Mouse (Mus musculus): ENCODE measurements around the gene Fry. TPM values are rescaled to one million over a fixed set of nuclear protein-coding genes. Genes with fewer than 3 reads are reported as not detected.

Gene Fry
- not detected in 2 replicates for polyA plus RNA-seq (2012)

DNA sequence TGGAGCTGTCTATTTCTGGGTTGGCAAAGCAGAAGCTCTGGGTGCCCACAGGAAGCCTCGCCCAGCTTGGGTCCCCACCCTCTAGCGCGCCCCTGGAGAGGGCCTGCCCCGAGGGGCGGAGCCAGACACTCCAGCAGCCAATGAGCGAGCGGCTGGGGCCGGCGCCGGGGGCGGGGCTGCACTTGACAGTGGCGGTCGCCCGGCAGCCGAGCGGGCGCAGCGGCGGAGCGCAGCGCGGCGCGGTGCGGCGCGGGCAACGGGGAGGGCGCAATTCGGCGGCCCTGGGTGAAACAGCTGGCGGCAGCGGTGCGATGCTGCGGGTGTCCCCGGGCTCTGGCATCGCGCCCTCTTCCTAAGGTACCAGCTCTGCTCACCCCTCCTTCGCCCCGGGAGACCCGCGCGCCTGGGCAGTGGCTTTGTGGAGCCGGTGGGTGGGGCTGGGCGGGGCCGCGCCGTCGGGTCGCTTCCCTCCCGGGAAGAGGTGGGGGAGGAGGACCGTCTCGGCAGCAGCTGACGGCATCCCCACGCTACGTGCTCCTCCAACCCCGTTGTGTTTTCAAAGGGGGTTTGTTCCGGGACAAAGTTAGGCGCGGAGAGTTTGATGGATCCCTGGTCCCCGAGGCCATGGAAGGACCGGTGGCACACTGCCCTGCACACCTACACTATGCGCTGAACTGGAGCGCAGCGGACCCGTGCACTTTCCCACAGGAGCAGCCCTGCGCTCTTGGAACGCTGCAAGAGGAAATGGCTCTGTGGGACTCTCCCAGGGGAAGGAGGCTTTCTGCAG, at the start of gene Fry:
Fry (plus strand) TSS at position 191 of the 787 bp plus-strand sequence.
- no peak for TF ChIP-seq GATA1 (IDR thresholded peaks at IDR 0.05; ENCODE audit: low read length)

DNA sequence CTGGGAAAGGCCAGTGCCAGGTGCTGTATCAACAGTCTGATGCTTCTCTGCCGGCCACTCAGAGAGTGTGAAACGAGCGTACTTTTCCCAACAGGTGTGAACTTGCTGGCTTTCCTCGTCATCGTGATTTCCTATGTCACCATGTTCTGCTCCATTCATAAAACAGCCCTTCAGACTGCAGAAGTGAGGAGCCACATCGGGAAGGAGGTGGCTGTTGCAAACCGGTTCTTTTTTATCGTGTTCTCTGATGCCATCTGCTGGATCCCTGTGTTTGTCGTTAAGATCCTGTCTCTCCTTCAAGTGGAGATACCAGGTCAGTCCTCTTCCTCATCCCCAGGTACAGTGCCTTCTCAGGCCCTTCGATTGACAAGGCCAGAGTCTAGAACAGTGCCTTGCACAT, 48.4 kb upstream of the Fry start:
- TF ChIP-seq GATA1 (IDR thresholded peaks at IDR 0.05; ENCODE audit: low read length): no peak

DNA sequence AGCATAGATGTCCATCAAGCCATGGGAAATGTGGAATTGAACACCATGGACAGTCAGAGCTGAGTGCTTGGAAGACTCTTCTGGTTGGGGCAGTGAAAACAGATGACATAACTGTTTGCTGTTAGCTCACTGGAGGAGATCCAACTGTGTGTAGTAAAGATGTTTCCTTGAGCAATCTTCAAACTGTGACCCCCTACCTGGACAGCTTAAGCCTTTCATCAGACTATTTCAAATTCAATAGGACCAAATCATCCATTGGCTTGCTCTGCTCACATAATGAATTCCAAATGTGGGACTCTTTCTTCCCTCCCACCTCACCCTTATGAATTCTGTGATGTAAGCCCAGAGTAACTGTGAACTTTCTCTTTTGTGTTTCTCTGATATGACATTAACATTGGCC, 46.7 kb upstream of the Fry start:
- TF ChIP-seq GATA1 (IDR thresholded peaks at IDR 0.05; ENCODE audit: low read length): no peak

DNA sequence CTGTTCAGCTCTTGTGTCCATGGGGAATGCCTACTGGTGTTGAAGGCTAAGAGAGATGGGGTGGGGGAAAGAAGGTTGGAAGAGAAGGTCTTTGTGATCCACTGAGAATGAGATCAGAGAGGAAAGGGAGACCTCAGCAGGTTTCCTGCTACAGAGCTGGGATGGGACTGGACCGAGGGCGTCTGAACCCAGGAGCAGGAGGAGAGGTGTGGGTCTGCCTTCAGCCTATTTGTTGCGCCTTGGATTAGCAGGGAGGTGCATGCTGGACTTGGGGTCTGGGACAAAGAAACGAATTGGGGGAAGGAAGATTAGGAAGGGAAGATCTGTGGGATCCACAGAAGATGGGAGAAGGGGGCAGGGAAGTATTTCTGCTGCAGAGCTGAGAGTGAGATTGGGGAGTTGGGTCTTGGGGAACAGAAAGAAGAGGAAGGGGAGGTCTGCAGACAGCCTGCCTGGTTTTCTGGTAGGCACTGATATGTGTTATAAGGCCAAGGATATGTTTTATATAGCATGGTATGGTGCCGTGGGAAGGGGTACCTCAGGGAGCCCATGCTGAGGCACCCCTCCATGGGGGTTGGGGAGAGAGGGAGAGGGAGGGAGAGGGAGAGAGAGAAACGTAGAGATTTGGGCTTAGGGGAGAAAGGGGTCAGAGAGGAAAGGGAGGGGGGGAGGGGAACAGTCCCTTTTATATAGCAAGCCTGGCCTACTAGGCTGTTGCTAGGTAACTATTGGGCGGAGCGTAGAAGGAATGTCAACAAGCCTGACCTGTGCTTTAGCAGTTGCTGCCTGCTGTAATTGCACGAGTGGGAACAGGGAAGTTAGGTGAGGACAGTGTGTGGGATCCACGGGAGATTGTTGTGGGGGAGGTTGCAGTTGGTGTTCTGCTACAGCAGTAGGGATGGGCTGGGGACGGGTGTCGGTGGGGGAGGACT, 38.3 kb upstream of the Fry start:
- TF ChIP-seq GATA1 (IDR thresholded peaks at IDR 0.05; ENCODE audit: low read length): no peak

DNA sequence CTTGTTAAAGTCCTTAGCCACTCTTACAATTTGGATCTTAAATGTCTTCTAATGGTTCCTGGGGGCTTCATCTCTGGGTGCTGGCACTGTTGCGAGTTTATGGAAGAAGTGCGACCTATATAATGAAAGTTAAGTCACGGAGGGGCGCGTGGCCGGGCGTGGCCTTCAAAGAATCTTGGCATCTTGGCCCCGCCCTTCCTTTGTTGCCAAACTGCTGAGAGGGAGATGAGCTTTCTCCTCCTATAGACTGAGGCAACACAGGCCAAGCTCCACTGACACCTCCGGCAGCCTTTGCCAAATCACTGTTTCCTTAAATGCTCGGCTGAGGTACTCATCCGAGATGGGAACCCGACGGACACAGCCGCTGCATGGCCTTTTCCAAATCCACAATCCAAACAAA, 35.7 kb upstream of the Fry start:
- TF ChIP-seq GATA1 (IDR thresholded peaks at IDR 0.05; ENCODE audit: low read length): no peak

DNA sequence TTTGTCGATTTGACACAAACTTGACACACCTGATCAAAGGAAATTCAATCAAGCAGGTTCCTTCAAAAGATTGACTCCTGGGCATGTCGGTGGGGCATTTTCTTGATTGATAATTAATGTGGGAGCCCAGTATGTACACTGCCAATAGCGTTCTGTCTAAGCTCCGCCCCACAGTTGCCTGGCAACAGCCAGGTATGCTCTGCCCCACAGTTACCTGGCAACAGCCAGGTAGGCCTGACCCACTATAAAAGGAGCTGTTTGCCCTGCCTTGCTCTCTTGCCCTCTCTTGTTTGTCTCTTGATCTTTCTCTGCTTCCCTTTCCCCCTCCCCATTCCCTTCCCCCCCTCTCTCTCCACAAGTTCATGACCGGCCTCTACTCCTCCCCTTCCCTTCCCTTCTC, 35.3 kb upstream of the Fry start:
- TF ChIP-seq GATA1 (IDR thresholded peaks at IDR 0.05; ENCODE audit: low read length): no peak

DNA sequence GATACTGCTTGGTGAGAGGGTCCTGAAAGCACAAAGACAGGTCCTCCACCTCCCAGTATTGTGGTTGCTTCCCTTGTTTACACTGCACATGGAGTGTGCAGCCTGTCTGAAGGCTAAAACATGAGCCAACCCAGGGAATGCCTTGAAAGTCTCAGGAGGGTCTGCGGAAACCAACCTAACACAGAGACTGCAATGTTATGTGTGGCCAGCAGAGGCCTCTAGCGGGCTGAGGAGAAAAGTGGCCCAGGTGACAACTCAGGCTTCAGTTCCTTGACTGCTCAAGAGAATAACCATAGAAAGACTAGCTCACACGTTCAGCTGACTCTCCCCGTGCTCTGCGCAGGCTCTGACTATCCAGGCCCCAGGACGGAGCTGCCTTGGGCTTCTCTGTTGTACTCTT, 20.8 kb upstream of the Fry start:
- no peak for TF ChIP-seq GATA1 (IDR thresholded peaks at IDR 0.05; ENCODE audit: low read length)

DNA sequence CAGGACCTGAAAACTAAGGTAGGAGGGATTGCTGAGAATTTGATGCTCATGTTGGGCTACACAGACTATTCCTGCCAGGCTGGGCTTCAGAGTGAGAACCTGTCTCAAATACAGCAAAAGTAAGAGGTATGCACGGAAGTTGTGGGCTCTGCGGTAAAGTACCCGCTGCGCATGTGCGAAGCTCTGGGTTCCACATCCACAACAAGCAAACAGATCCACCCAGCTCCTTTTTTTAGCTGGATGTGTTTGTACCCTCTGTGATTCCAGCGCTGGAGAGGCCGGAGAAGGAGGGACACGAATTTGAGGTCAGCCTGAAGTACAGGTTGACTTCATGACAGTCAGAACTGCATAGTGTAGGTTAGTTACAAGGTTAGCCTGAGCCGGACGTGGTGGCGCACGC, 19.7 kb upstream of the Fry start:
- TF ChIP-seq GATA1 (IDR thresholded peaks at IDR 0.05; ENCODE audit: low read length): no peak

DNA sequence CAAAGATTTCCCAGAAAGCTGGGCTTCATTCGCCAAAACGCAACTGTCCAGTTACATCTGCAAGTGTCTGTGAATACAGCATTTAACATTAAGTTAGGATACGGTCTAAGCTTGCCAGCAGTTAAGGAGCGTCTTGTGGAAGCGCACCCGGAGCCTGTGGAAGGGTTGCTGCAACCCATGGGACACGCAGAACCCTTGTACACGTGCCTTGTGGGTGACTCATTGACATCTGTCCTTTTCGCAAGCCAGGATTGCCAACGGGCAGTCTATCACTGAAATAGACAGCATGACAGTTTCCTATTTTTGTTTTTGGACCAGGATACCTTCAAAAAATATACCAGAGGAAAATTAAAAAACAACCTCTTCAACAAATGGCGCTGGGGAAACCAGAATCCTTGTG, 16.7 kb upstream of the Fry start:
- TF ChIP-seq GATA1 (IDR thresholded peaks at IDR 0.05; ENCODE audit: low read length): no peak

DNA sequence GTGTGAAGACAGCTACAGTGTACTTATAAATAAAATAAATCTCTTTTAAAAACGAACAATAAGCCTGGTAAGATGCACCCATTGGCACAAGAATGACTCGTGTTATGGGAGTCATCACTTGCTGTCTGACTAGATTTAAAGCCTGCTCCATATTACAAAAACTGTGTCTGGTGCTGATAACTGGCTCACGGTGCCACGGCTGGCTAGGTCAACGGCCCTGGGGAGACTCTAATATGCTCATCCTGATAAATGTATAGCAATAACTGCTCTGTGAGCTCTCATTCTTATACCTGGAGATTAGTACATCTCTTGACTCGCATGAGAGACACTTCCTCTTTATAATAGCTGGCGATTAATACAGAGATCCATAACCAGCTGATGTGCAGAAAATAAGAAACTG, 12.1 kb upstream of the Fry start:
- TF ChIP-seq GATA1 (IDR thresholded peaks at IDR 0.05; ENCODE audit: low read length): no peak

DNA sequence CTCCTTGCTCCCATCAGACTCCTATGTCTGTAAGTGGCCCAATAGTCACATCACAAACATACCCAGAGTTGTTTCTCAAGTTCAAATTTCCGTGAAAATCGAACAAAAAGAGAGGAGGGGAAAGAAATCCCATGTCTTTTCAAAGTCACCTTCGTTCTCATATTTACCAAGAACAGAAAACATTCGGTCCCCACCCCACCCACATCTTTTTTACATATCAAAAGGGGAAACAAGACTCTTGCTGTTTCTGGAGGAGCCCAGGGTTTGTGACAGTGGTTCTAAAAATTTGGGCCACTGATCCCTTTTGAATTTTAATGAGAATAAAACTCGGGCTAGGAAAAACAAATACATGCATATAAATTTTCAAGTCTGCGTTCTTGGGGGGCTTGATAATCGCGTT, 7.2 kb upstream of the Fry start:
- TF ChIP-seq GATA1 (IDR thresholded peaks at IDR 0.05; ENCODE audit: low read length): no peak

DNA sequence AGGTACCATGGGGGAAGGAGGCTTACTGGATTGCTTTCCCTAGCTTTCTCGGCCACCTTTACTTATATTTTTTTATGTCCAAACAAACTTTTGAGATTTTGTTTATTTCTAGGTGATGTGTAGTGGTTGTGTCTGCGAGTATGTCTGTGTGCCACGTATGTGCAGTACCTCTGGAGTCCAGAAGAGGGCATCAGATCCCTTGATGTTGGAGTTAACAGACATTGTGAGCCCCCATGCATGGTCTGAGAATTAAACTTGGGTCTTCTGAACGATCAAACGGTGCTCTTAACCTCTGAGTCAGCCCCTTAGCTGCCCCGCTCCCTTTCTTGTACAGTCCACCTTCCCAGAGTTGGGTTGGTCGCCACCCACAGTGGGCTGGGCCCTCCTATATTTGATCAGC, 4.4 kb upstream of the Fry start:
- TF ChIP-seq GATA1 (IDR thresholded peaks at IDR 0.05; ENCODE audit: low read length): no peak

DNA sequence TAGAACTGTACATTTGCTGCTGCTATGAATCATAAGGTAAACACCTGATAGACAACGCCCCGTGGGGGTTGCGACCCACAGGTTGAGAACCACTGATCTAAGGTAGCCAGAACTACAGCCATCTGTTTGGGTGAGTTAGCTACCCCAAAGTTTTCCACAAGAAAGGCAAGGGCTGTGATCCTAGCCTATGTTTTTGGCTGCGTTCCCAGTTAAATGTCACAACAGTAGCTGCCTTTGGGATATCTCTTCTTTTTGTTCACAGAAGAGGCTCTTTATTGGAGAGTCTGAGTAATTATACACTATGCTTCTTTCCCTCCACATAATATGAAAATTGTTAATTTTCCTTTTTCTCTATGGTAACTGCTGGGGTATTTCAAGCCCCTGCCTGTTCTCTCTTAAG, 3.7 kb upstream of the Fry start:
- no peak for TF ChIP-seq GATA1 (IDR thresholded peaks at IDR 0.05; ENCODE audit: low read length)

DNA sequence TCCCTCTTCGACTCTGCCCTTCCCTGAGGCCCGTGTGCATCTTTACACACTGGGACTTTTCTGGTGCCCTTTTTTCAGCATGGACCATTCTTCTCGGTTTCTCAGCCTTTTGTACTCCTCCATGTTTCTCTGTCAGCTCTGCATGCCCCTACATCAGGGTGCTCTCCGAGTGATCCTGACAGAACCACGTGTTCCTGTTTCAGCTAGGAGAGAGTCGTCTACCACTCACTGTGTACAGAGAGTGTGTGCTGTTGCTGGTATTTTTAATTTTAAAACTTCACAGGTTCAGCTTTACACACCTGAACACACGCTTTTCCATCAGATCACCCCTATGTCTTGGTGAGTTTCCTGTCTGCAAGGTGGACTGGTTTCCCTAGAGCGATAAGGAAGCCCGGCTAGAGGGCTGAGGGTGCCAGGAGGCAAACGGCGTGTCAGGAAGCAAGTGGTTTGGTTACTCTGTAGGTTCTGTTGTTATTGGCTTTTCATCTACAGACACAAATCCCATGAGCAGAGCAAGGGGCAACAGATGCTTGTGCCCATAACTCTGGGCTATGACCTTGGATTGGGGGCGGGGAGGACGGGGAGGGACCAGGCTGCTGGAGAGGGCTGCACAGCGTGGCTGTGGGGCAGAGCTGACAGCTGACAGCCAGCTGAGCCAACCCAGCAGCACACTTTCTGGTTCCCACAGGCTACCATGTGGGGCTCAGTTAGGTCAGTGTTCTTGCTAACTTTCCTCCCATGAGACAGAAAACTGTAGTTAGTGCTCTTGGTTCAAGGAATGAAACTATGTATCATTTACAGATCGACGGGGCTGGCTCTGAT, 3.0 kb upstream of the Fry start:
- TF ChIP-seq GATA1 (IDR thresholded peaks at IDR 0.05; ENCODE audit: low read length): no peak

DNA sequence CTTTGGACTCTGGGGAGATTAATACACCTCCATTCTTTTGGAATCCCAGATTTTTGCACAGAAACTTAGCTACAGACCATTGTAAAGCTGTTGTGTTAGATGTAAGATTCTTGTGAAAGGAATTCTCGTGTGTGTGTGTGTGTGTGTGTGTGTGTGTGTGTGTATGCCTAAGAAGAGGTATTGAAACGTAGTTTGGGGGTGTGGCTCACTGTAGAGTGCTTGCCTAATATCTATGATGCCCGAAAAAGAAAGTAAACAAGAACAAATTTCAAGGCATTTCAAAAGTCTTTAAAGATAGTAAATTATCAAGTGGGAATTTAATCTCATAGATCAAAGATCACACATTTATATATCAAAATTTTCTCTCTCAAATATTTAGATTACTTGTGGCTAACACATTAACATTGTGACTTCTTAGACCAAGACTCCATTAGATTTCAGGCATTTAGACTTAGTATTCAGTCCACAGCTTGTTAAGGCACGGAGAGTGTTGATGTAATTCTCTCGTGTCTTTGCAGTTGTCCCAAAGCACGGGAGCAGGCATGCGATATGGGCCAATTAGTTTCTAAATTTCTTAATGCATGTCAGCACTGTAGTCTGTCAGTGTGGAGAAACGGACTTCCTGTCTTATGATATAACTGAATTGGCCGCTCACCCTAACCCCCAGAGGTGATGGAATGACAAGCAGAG, 2.1 kb upstream of the Fry start:
- no peak for TF ChIP-seq GATA1 (IDR thresholded peaks at IDR 0.05; ENCODE audit: low read length)

Measured in G1E-ER4 (cell line).